Mouse (Mus musculus) G1E (cell line): ENCODE results near the gene Pdgfb. TPM values are rescaled to one million over a fixed set of nuclear protein-coding genes. Genes with fewer than 3 reads are reported as not detected.

Experiments
- ATAC-seq: 2 replicates; pipeline ENCODE4 v1.8.0; 2016; ENCODE audit warnings: mild to moderate bottlenecking; ENCODE audit not compliant: insufficient number of reproducible peaks, poor library complexity, low FRiP score, severe bottlenecking; ENCODE audit errors: extremely low read depth
- DNase-seq: peaks from one replicate; pipeline ENCODE4 v3.0.0; 2012; ENCODE audit warnings: low spot score
- H3K27me3 ChIP-seq: 2 replicates; pipeline ENCODE4 v1.6.1; 2012; ENCODE audit warnings: mild to moderate bottlenecking, low read length, inconsistent platforms; ENCODE audit not compliant: insufficient read depth
- H3K36me3 ChIP-seq: replicated peaks from 2 replicates; pipeline ENCODE3; 2012; ENCODE audit warnings: mild to moderate bottlenecking, inconsistent platforms
- H3K4me1 ChIP-seq: 2 replicates; pipeline ENCODE4 v1.6.1; 2012; ENCODE audit warnings: low read depth, low read length, inconsistent platforms, mixed read lengths; ENCODE audit not compliant: insufficient read depth
- H3K4me3 ChIP-seq: 2 replicates; pipeline ENCODE4 v1.5.1; 2012; ENCODE audit warnings: low read depth, mild to moderate bottlenecking, inconsistent platforms, low read length, moderate library complexity, mixed read lengths
- H3K9me3 ChIP-seq: replicated peaks from 2 replicates; pipeline ENCODE4 v1.6.1; 2012; ENCODE audit warnings: inconsistent platforms
- CTCF ChIP-seq: IDR thresholded peaks from 2 replicates; pipeline ENCODE4 v1.5.1; 2012; ENCODE audit warnings: low read depth, low read length, inconsistent platforms, mixed read lengths
- GATA1 ChIP-seq: IDR thresholded peaks from 2 replicates; pipeline ENCODE4 v1.6.1; 2012; ENCODE audit warnings: borderline replicate concordance, low read length, inconsistent platforms, mixed read lengths
- GATA2 ChIP-seq: IDR thresholded peaks from 2 replicates; pipeline ENCODE4 v1.6.1; 2012; ENCODE audit warnings: low read depth, low read length, inconsistent platforms, borderline replicate concordance
- POLR2AphosphoS5 ChIP-seq: IDR thresholded peaks from 2 replicates; pipeline ENCODE4 v1.6.1; 2012; ENCODE audit warnings: low read depth, low read length, inconsistent platforms; ENCODE audit not compliant: insufficient replicate concordance
- TAL1 ChIP-seq: conservative IDR thresholded peaks from 2 replicates; pipeline ENCODE4 v1.6.1; 2012; ENCODE audit warnings: low read depth, low read length, inconsistent platforms, mixed read lengths
- polyA plus RNA-seq: library from polyadenylated mRNA; stranded (reverse); fragments of >175 nt; gene quantifications from 2 replicates; pipeline ENCODE4 v1.2.3, GENCODE M21; 2012
- total RNA-seq, 2 experiments: library from RNA; stranded (forward) in 1 of 2; stranded (reverse) in 1 of 2; fragments of 200-1000 nt in 1 of 2; fragments of >200 nt in 1 of 2; fragmentation: Nextera tagmentation in 1 of 2; gene quantifications; 2 replicates each; pipeline ENCODE4 v1.2.3; 2014 to 2017

Pdgfb gene
- total and polyA plus RNA-seq, 3 experiments: 0.05 TPM; not detected in 2

- ATAC-seq (no peak), DNase-seq (no peak)
- Histone ChIP-seq H3K36me3 (no peaks in the 10 kb centered on the region), H3K4me3 (no peak overlapping the region), H3K9me3 (no peaks in the 10 kb centered on the region), H3K27me3 (peaks cover 8% of the 10 kb centered on the region), H3K4me1 (no peaks in the 10 kb centered on the region)
- TF ChIP-seq CTCF (no peak), GATA2 (no peak), TAL1 (no peak), GATA1 (no peak), POLR2AphosphoS5 (no peak)
Measured at GRCm38 (mm10) chr15:80028862-80029261, 14.1 kb upstream of the Pdgfb start.

GRCm38 (mm10) chr15:80026689-80027353, 12.0 kb upstream of the Pdgfb start:
- H3K4me3 ChIP-seq: no peak overlapping the region
- no peak for DNase-seq

GRCm38 (mm10) chr15:80026061-80026460, 11.3 kb upstream of the Pdgfb start:
- H3K4me3 ChIP-seq: no peak overlapping the region
- peaks cover 15% of the 10 kb centered on the region for H3K27me3 ChIP-seq
- H3K36me3 ChIP-seq: no peaks in the 10 kb centered on the region
- DNase-seq: no peak
- H3K9me3 ChIP-seq: no peaks in the 10 kb centered on the region
- H3K4me1 ChIP-seq: no peaks in the 10 kb centered on the region
- no peak for ATAC-seq
- no peak for TF ChIP-seq GATA2
- TF ChIP-seq GATA1: no peak
- no peak for TF ChIP-seq CTCF
- no peak for TF ChIP-seq POLR2AphosphoS5
- no peak for TF ChIP-seq TAL1

More at GRCm38 (mm10) chr15:80026689-80027353, 12.0 kb upstream of the Pdgfb start:
- Histone ChIP-seq H3K4me1 (no peaks in the 10 kb centered on the region), H3K9me3 (no peaks in the 10 kb centered on the region), H3K27me3 (peaks cover 14% of the 10 kb centered on the region), H3K36me3 (no peaks in the 10 kb centered on the region)
- TF ChIP-seq POLR2AphosphoS5 (no peak), GATA1 (no peak), GATA2 (no peak), CTCF (no peak), TAL1 (no peak)
- no peak for ATAC-seq

- DNase-seq: no peak
- Histone ChIP-seq H3K36me3 (no peaks in the 10 kb centered on the region), H3K4me3 (no peak overlapping the region), H3K9me3 (no peaks in the 10 kb centered on the region), H3K4me1 (no peaks in the 10 kb centered on the region), H3K27me3 (peaks cover 15% of the 10 kb centered on the region)
- no peak for TF ChIP-seq GATA1
- no peak for TF ChIP-seq POLR2AphosphoS5
- no peak for TF ChIP-seq CTCF
- TF ChIP-seq GATA2: no peak
- no peak for TF ChIP-seq TAL1
- no peak for ATAC-seq
Measured at GRCm38 (mm10) chr15:80025615-80026014, 10.8 kb upstream of the Pdgfb start.

- TF ChIP-seq CTCF: no peak
- no peak for TF ChIP-seq GATA2
- TF ChIP-seq GATA1: no peak
- TF ChIP-seq TAL1: no peak
- no peak overlapping the region for H3K4me3 ChIP-seq
- no peak for ATAC-seq
- H3K27me3 ChIP-seq: peaks cover 15% of the 10 kb centered on the region
- H3K4me1 ChIP-seq: no peaks in the 10 kb centered on the region
- no peaks in the 10 kb centered on the region for H3K36me3 ChIP-seq
- no peaks in the 10 kb centered on the region for H3K9me3 ChIP-seq
- DNase-seq: no peak
Measured at GRCm38 (mm10) chr15:80024331-80025313, 9.8 kb upstream of the Pdgfb start.

GRCm38 (mm10) chr15:80020516-80020915, 5.7 kb upstream of the Pdgfb start:
- DNase-seq: no peak
- Histone ChIP-seq H3K36me3 (no peaks in the 10 kb centered on the region), H3K4me3 (no peak overlapping the region), H3K4me1 (peaks cover 6% of the 10 kb centered on the region; the same call in 1 of the 2 replicates), H3K27me3 (peaks cover 19% of the 10 kb centered on the region), H3K9me3 (no peaks in the 10 kb centered on the region)
- ATAC-seq: no peak
- no peak for TF ChIP-seq GATA2
- TF ChIP-seq CTCF: no peak
- TF ChIP-seq TAL1: no peak
- no peak for TF ChIP-seq GATA1
- no peak for TF ChIP-seq POLR2AphosphoS5
